Mouse (Mus musculus): Measurements from ENCODE around the gene Gm2237.
"Not testable (repeated sequence)": the region's sequence is repeated elsewhere in the genome, so short reads cannot be mapped to it uniquely, and the experiment has no call there.

- TF ChIP-seq TAL1, GATA1 (IDR thresholded peaks at IDR 0.05; ENCODE audit: low read length): not testable (repeated sequence)
Observed at GRCm38 (mm10) chr14:19549863-19550262, 35.1 kb downstream of the Gm2237 start, which contains the start of gene Gm2244.
